Mouse (Mus musculus) megakaryocyte, embryonic 14.5 days (primary cell): ENCODE measurements at regions not wholly inside any gene's neighbourhood (a gene's known extent, or its start where the extent isn't known, plus 50 kb on each side); places are given as distances from the start of the nearest gene placed in this dataset.

Experiments used
- H3K27me3 ChIP-seq: replicated peaks from 2 replicates; pipeline ENCODE3; 2012; ENCODE audit warnings: inconsistent platforms
- H3K36me3 ChIP-seq: replicated peaks from 2 replicates; pipeline ENCODE3; 2012; ENCODE audit warnings: low read length, inconsistent platforms, mixed read lengths
- H3K4me1 ChIP-seq: 2 replicates; pipeline ENCODE4 v1.6.1; 2012; ENCODE audit warnings: inconsistent platforms
- H3K4me3 ChIP-seq: replicated peaks from 2 replicates; pipeline ENCODE3; 2012; ENCODE audit warnings: moderate library complexity, mild to moderate bottlenecking, inconsistent platforms
- H3K9me3 ChIP-seq: 2 replicates; pipeline ENCODE4 v1.6.1; 2012; ENCODE audit warnings: inconsistent platforms
- FLI1 ChIP-seq: IDR thresholded peaks from 2 replicates; pipeline ENCODE4 v1.6.1; 2012; ENCODE audit warnings: low read length, inconsistent platforms, mixed read lengths
- GATA1 ChIP-seq: IDR thresholded peaks from 3 replicates; pipeline ENCODE4 v1.6.1; 2012; ENCODE audit warnings: mixed read lengths, low read length, inconsistent platforms, borderline replicate concordance

DNA sequence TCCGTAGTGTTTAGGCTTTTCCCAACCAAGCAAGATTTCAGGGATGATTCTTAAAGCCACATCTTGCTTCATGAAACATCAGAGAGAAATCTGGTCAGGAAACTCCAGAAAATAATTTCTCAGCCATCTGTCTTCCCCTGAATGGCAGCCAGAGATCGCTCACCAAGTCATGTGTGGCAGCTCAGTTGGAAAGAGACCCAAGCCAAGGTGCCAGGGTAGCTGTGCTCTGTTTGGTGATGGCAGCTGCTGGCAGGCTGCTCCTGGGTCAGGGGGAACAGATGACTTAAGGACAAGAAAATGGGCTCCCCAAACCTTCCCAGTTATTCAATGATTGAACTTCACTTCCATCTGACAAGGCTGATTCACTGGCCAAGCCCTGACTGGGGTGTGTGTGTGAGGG is 91.7 kb upstream of the Syt6 start:
- Histone ChIP-seq H3K9me3 (no peaks in the 10 kb centered on the region), H3K36me3 (no peaks in the 10 kb centered on the region), H3K27me3 (peaks cover 3% of the 10 kb centered on the region), H3K4me1 (no peaks in the 10 kb centered on the region), H3K4me3 (no peak overlapping the region)
- no peak for TF ChIP-seq GATA1
- TF ChIP-seq FLI1 = no peak

- no peak for TF ChIP-seq GATA1
- no peak for TF ChIP-seq FLI1
- Histone ChIP-seq H3K36me3 (no peaks in the 10 kb centered on the region), H3K9me3 (no peaks in the 10 kb centered on the region), H3K27me3 (peaks cover 3% of the 10 kb centered on the region), H3K4me3 (no peak overlapping the region), H3K4me1 (no peaks in the 10 kb centered on the region)
These were observed 91.3 kb upstream of the Syt6 start for GRCm38 (mm10) chr3:103483762-103484161.

- Histone ChIP-seq H3K36me3 (no peaks in the 10 kb centered on the region), H3K4me3 (no peak overlapping the region), H3K4me1 (0 out of 2 replicates have a peak, but pooled peaks cover 3% of the 10 kb centered on the region), H3K27me3 (no peaks in the 10 kb centered on the region), H3K9me3 (no peaks in the 10 kb centered on the region)
- TF ChIP-seq FLI1 = no peak
- TF ChIP-seq GATA1 = no peak
These were observed 85.2 kb upstream of the Syt6 start for GRCm38 (mm10) chr3:103489786-103490185.

- no peaks in the 10 kb centered on the region for H3K9me3 ChIP-seq
- no peaks in the 10 kb centered on the region for H3K27me3 ChIP-seq
- H3K4me3 ChIP-seq = no peak overlapping the region
- no peaks in the 10 kb centered on the region for H3K36me3 ChIP-seq
- no peak for TF ChIP-seq GATA1
- TF ChIP-seq FLI1 = no peak
- 0 out of 2 replicates have a peak, but pooled peaks cover 3% of the 10 kb centered on the region for H3K4me1 ChIP-seq
These were observed 84.1 kb upstream of the Syt6 start for GRCm38 (mm10) chr3:103490966-103491365.

- Histone ChIP-seq H3K4me3 (no peak overlapping the region), H3K27me3 (peaks cover 1% of the 10 kb centered on the region)
These were observed 82.8 kb upstream of the Syt6 start for GRCm38 (mm10) chr3:103492211-103492610.

DNA sequence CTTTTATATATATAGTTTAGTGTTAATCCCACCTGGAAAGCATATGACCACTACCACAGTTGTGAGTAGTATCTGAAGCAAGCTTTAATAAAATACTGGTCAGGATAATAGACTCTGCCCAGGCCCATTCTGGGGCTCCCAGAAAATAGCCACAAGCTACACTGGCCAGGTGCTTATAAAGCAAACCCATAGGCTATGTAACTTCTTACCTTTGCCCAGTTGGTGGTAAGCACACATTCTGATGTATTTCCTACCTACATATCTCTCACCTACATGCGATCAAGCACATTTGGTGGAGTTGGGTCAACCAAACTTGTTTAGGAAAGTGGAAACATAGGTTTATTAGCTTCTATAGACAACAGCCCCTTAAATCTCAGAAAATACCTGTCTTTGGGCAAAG is 81.4 kb upstream of the Syt6 start:
- H3K4me1 ChIP-seq = 0 out of 2 replicates have a peak, but pooled peaks cover 3% of the 10 kb centered on the region
- H3K9me3 ChIP-seq = no peaks in the 10 kb centered on the region
- no peak for TF ChIP-seq FLI1
- no peak for TF ChIP-seq GATA1
- no peak overlapping the region for H3K4me3 ChIP-seq
- H3K27me3 ChIP-seq = peaks cover 4% of the 10 kb centered on the region
- no peaks in the 10 kb centered on the region for H3K36me3 ChIP-seq

More at GRCm38 (mm10) chr3:103492211-103492610, 82.8 kb upstream of the Syt6 start:
- H3K4me1 ChIP-seq = 0 out of 2 replicates have a peak, but pooled peaks cover 3% of the 10 kb centered on the region
- no peak for TF ChIP-seq GATA1
- TF ChIP-seq FLI1 = no peak
- no peaks in the 10 kb centered on the region for H3K9me3 ChIP-seq
- no peaks in the 10 kb centered on the region for H3K36me3 ChIP-seq

- H3K27me3 ChIP-seq = peaks cover 4% of the 10 kb centered on the region
- TF ChIP-seq GATA1 (no peak), FLI1 (no peak)
- H3K4me1 ChIP-seq = 0 out of 2 replicates have a peak, but pooled peaks cover 3% of the 10 kb centered on the region
- no peak overlapping the region for H3K4me3 ChIP-seq
- H3K9me3 ChIP-seq = no peaks in the 10 kb centered on the region
- H3K36me3 ChIP-seq = no peaks in the 10 kb centered on the region
These were observed 81.0 kb upstream of the Syt6 start for GRCm38 (mm10) chr3:103494043-103494442.

- Histone ChIP-seq H3K9me3 (no peaks in the 10 kb centered on the region), H3K36me3 (no peaks in the 10 kb centered on the region), H3K27me3 (peaks cover 4% of the 10 kb centered on the region), H3K4me3 (no peak overlapping the region), H3K4me1 (peaks cover 17% of the 10 kb centered on the region)
- TF ChIP-seq GATA1 (no peak), FLI1 (no peak)
These were observed 78.9 kb upstream of the Syt6 start for GRCm38 (mm10) chr3:103496083-103496482.

- Histone ChIP-seq H3K4me1 (peaks cover 18% of the 10 kb centered on the region), H3K36me3 (no peaks in the 10 kb centered on the region), H3K27me3 (peaks cover 4% of the 10 kb centered on the region), H3K4me3 (no peak overlapping the region), H3K9me3 (no peaks in the 10 kb centered on the region)
- TF ChIP-seq GATA1 = no peak
- no peak for TF ChIP-seq FLI1
These were observed 78.3 kb upstream of the Syt6 start for GRCm38 (mm10) chr3:103496683-103497082.

GRCm38 (mm10) chr3:103497696-103498095 is 77.3 kb upstream of the Syt6 start:
- H3K27me3 ChIP-seq = peaks cover 4% of the 10 kb centered on the region
- no peaks in the 10 kb centered on the region for H3K9me3 ChIP-seq
- peaks cover 18% of the 10 kb centered on the region for H3K4me1 ChIP-seq
- TF ChIP-seq FLI1 = no peak
- no peak for TF ChIP-seq GATA1
- H3K4me3 ChIP-seq = no peak overlapping the region
- H3K36me3 ChIP-seq = no peaks in the 10 kb centered on the region

DNA sequence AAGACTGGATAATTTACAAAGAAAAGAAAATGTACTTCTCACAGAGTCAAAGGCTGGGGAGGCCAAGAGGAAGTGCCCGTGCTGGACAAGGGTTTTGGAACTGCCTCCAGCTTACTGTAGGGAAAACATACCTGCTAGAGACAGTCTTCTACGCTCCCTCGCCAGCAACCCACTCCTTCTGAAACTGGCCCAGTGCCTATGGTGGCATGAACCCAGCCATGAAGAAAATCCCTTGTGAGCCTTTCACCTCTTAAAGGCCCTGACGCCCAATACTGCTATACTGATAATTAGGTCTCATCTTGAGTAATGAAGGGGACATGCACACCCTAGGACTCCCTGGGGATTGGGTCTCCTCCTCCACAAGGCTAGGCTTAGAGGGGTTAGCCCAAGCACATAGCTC is 76.6 kb upstream of the Syt6 start:
- no peaks in the 10 kb centered on the region for H3K9me3 ChIP-seq
- H3K27me3 ChIP-seq = peaks cover 4% of the 10 kb centered on the region
- H3K36me3 ChIP-seq = no peaks in the 10 kb centered on the region
- no peak for TF ChIP-seq FLI1
- TF ChIP-seq GATA1 = no peak
- no peak overlapping the region for H3K4me3 ChIP-seq
- peaks cover 18% of the 10 kb centered on the region for H3K4me1 ChIP-seq
